Mouse (Mus musculus) E14TG2a.4 (cell line): ENCODE data around the gene 8030411F24Rik.

ENCODE experiments used
- CTCF ChIP-seq: conservative IDR thresholded peaks from 2 replicates; pipeline ENCODE4 v1.5.1; 2014; ENCODE audit warnings: low read length
- POU5F1 ChIP-seq: IDR thresholded peaks from 2 replicates; pipeline ENCODE4 v1.6.1; 2014; ENCODE audit warnings: low read length, borderline replicate concordance

DNA sequence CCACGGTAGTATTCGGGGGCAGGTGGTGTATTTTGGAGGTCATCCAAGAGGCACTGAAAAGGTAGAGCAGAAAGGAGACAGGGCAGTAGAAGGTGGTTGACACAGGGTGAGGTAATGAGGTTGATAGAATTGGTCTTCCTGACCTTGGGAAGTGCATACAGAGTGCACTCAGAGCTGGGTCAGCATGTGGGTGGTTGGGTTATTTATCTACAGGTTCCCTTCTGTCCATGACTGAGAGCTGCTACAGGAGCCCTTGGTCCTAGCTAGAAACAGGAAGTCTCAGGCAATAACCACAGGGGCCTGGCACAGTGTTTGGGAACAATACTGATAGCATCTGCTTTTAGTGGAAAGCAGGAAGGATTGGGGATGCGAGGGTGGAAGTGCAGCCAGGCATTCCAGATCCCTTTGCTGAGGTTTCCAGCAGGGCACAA lies 19.7 kb downstream of the 8030411F24Rik start:
- TF ChIP-seq POU5F1 (no peak), CTCF (no peak)
